Mouse (Mus musculus): Measurements from ENCODE around the gene Adamts10.

GRCm38 (mm10) chr17:33510172-33510571, 13.8 kb upstream of the Adamts10 start:
- TF ChIP-seq CTCF (IDR thresholded peaks at IDR 0.05; ENCODE audit: low read depth) (no peak), EP300 (IDR thresholded peaks at IDR 0.05; ENCODE audit: low read depth) (no peak)
